Mouse (Mus musculus) skeletal muscle tissue, adult 2 months (tissue): Measurements from ENCODE around the gene Lrch4.
"Not testable (repeated sequence)": the region's sequence is repeated elsewhere in the genome, so short reads cannot be mapped to it uniquely, and the experiment has no call there.

Experiments used
- DNase-seq: peaks from one replicate; pipeline ENCODE4 v3.0.0-alpha.2; 2012; ENCODE audit warnings: low read depth, low spot score

Gene Lrch4

GRCm38 (mm10) chr5:137613076-137613475 lies 15.8 kb upstream of the Lrch4 start:
- DNase-seq: no peak

- DNase-seq: no peak
These were observed 15.4 kb upstream of the Lrch4 start, which contains the start of gene Pcolce for GRCm38 (mm10) chr5:137613550-137613949. Pcolce (minus strand) TSS chr5:137613784.

GRCm38 (mm10) chr5:137614921-137615320 lies 14.0 kb upstream of the Lrch4 start:
- not testable (repeated sequence) for DNase-seq

GRCm38 (mm10) chr5:137615347-137615746 lies 13.6 kb upstream of the Lrch4 start:
- no peak for DNase-seq

- DNase-seq: no peak
These were observed 4.9 kb upstream of the Lrch4 start for GRCm38 (mm10) chr5:137623937-137624530.

GRCm38 (mm10) chr5:137627991-137628390 lies 930 bp upstream of the Lrch4 start:
- no peak for DNase-seq

- no peak for DNase-seq
These were observed 393 bp downstream of the Lrch4 start for GRCm38 (mm10) chr5:137629306-137629721.

- no peak for DNase-seq
These were observed 1.1 kb downstream of the Lrch4 start for GRCm38 (mm10) chr5:137629906-137630545.

GRCm38 (mm10) chr5:137630602-137631001 lies 1.7 kb downstream of the Lrch4 start:
- no peak for DNase-seq

- no peak for DNase-seq
These were observed 2.2 kb downstream of the Lrch4 start for GRCm38 (mm10) chr5:137631171-137631570.

GRCm38 (mm10) chr5:137631591-137631990 lies 2.7 kb downstream of the Lrch4 start:
- no peak for DNase-seq

- DNase-seq: no peak
These were observed 4.6 kb downstream of the Lrch4 start for GRCm38 (mm10) chr5:137633397-137634084.

GRCm38 (mm10) chr5:137639472-137639871 lies 10.6 kb downstream of the Lrch4 start:
- no peak for DNase-seq

GRCm38 (mm10) chr5:137641054-137641453 lies 12.1 kb downstream of the Lrch4 start, which contains the start of gene Sap25:
Sap25 (plus strand) TSS chr5:137641334.
- no peak for DNase-seq

GRCm38 (mm10) chr5:137642886-137643285 lies 14.0 kb downstream of the Lrch4 start:
- no peak for DNase-seq

- DNase-seq: no peak
These were observed 15.6 kb downstream of the Lrch4 start for GRCm38 (mm10) chr5:137644484-137644883.

GRCm38 (mm10) chr5:137645091-137645651 lies 16.2 kb downstream of the Lrch4 start:
- no peak for DNase-seq

- DNase-seq: peak; percentile 57
These were observed 16.8 kb downstream of the Lrch4 start, which contains the start of gene Irs3 for GRCm38 (mm10) chr5:137645652-137646091. Irs3 (minus strand) TSS chr5:137645714.

- no peak for DNase-seq
These were observed 19.1 kb downstream of the Lrch4 start for GRCm38 (mm10) chr5:137647827-137648601.

- no peak for DNase-seq
These were observed 20.3 kb downstream of the Lrch4 start for GRCm38 (mm10) chr5:137649251-137649650.
